Mouse (Mus musculus) MEL (cell line): ENCODE results near the gene Bcat2. TPM values are rescaled to one million over a fixed set of nuclear protein-coding genes. Genes with fewer than 3 reads are reported as not detected.

Experiments
- DNase-seq: peaks from one replicate; pipeline ENCODE4 v3.0.0; 2011; ENCODE audit warnings: low read depth, low spot score
- H3K27ac ChIP-seq: 2 replicates; pipeline ENCODE4 v1.5.1; 2012; ENCODE audit warnings: low read depth, mild to moderate bottlenecking, control low read depth, low read length, moderate library complexity; ENCODE audit not compliant: control insufficient read depth
- H3K27me3 ChIP-seq, 2 experiments: fragments of 150-350 bp in 1 of 2; sonication (generic) in 1 of 2; 2 replicates each; pipeline ENCODE4 v1.6.1; 2012; ENCODE audit warnings: low read length in 2 of 2, mild to moderate bottlenecking in 2 of 2, improper control_type of control experiment in 1 of 2, moderate library complexity in 1 of 2; ENCODE audit not compliant: insufficient read depth in 2 of 2, control insufficient read depth in 1 of 2
- H3K36me3 ChIP-seq, 2 experiments: 2 replicates each; pipeline ENCODE4 v1.6.1; 2012 to 2014; ENCODE audit warnings: low read length in 2 of 2, improper control_type of control experiment in 1 of 2, inconsistent platforms in 1 of 2, mild to moderate bottlenecking in 1 of 2; ENCODE audit not compliant: insufficient read depth in 2 of 2, control insufficient read depth in 1 of 2
- H3K4me1 ChIP-seq, 2 experiments: fragments of 150-350 bp in 1 of 2; sonication (generic) in 1 of 2; 2 replicates each; pipeline ENCODE4 v1.6.1; 2012; ENCODE audit warnings: low read length in 2 of 2, improper control_type of control experiment in 1 of 2, mild to moderate bottlenecking in 1 of 2; ENCODE audit not compliant: insufficient read depth in 2 of 2, control insufficient read depth in 1 of 2
- H3K4me3 ChIP-seq, 2 experiments: fragments of 150-350 bp in 1 of 2; sonication (generic) in 1 of 2; 2 replicates each; pipeline ENCODE4 v1.5.1; 2012; ENCODE audit warnings: low read depth in 2 of 2, low read length in 2 of 2, mild to moderate bottlenecking in 2 of 2, moderate library complexity in 2 of 2, control low read depth in 1 of 2, improper control_type of control experiment in 1 of 2; ENCODE audit not compliant: control insufficient read depth in 1 of 2, insufficient read depth in 1 of 2
- H3K79me2 ChIP-seq: 2 replicates; pipeline ENCODE4 v1.6.1; 2012; ENCODE audit warnings: mild to moderate bottlenecking, low read length, moderate library complexity; ENCODE audit not compliant: control insufficient read depth, poor library complexity, insufficient read depth
- H3K9ac ChIP-seq: 2 replicates; pipeline ENCODE4 v1.6.1; 2012; ENCODE audit warnings: low read depth, mild to moderate bottlenecking, control low read depth, low read length, moderate library complexity; ENCODE audit not compliant: control insufficient read depth, poor library complexity, severe bottlenecking
- H3K9me3 ChIP-seq: fragments of 150-350 bp; sonication (generic); replicated peaks from 2 replicates; pipeline ENCODE4 v1.6.1; 2012; ENCODE audit warnings: mild to moderate bottlenecking, low read length, improper control_type of control experiment, moderate library complexity; ENCODE audit not compliant: insufficient read depth
- BHLHE40 ChIP-seq: IDR thresholded peaks from 2 replicates; pipeline ENCODE4 v1.6.1; 2012; ENCODE audit warnings: low read depth, mild to moderate bottlenecking, inconsistent platforms, low read length, improper control_type of control experiment, borderline replicate concordance
- CHD1 ChIP-seq: IDR thresholded peaks from 2 replicates; pipeline ENCODE4 v1.6.1; 2012; ENCODE audit warnings: low read depth, mild to moderate bottlenecking, inconsistent platforms, low read length, improper control_type of control experiment
- CHD2 ChIP-seq: IDR thresholded peaks from 2 replicates; pipeline ENCODE4 v1.6.1; 2011; ENCODE audit warnings: low read length, improper control_type of control experiment
- E2F4 ChIP-seq: IDR thresholded peaks from 2 replicates; pipeline ENCODE4 v1.6.1; 2011; ENCODE audit warnings: low read depth, low read length, improper control_type of control experiment, borderline replicate concordance
- EP300 ChIP-seq, 2 experiments: IDR thresholded peaks; 2 replicates each; pipeline ENCODE4 v1.6.1; 2011; ENCODE audit warnings: improper control_type of control experiment in 2 of 2, low read length in 2 of 2, low read depth in 1 of 2, mild to moderate bottlenecking in 1 of 2
- ETS1 ChIP-seq: IDR thresholded peaks from 2 replicates; pipeline ENCODE4 v1.6.1; 2012; ENCODE audit warnings: low read depth, mild to moderate bottlenecking, inconsistent platforms, low read length, improper control_type of control experiment, moderate library complexity
- GATA1 ChIP-seq: IDR thresholded peaks from 2 replicates; pipeline ENCODE4 v1.6.1; 2011; ENCODE audit warnings: low read depth, low read length, improper control_type of control experiment
- HCFC1 ChIP-seq: IDR thresholded peaks from 2 replicates; pipeline ENCODE4 v1.6.1; 2012; ENCODE audit warnings: low read depth, mild to moderate bottlenecking, inconsistent platforms, low read length, improper control_type of control experiment, moderate library complexity
- JUND ChIP-seq: IDR thresholded peaks from 2 replicates; pipeline ENCODE4 v1.6.1; 2011; ENCODE audit warnings: low read depth, mild to moderate bottlenecking, improper control_type of control experiment, low read length
- KAT2A ChIP-seq: conservative IDR thresholded peaks from 2 replicates; pipeline ENCODE4 v1.6.1; 2012; ENCODE audit warnings: low read depth, low read length, improper control_type of control experiment, inconsistent platforms
- MAX ChIP-seq: IDR thresholded peaks from 2 replicates; pipeline ENCODE4 v1.6.1; 2011; ENCODE audit warnings: low read length, improper control_type of control experiment
- MEF2A ChIP-seq: IDR thresholded peaks from 2 replicates; pipeline ENCODE4 v1.6.1; 2014; ENCODE audit warnings: low read depth, mild to moderate bottlenecking, inconsistent platforms, low read length, improper control_type of control experiment; ENCODE audit not compliant: poor library complexity, insufficient replicate concordance, severe bottlenecking; ENCODE audit errors: extremely low read depth
- MXI1 ChIP-seq: IDR thresholded peaks from 2 replicates; pipeline ENCODE4 v1.6.1; 2011; ENCODE audit warnings: mild to moderate bottlenecking, low read depth, low read length, improper control_type of control experiment
- MYB ChIP-seq: IDR thresholded peaks from 2 replicates; pipeline ENCODE4 v1.6.1; 2011; ENCODE audit warnings: mild to moderate bottlenecking, low read depth, low read length, improper control_type of control experiment
- MYC ChIP-seq: IDR thresholded peaks from 2 replicates; pipeline ENCODE4 v1.6.1; 2011; ENCODE audit warnings: low read depth, mild to moderate bottlenecking, low read length, improper control_type of control experiment, moderate library complexity
- NELFE ChIP-seq: IDR thresholded peaks from 2 replicates; pipeline ENCODE4 v1.6.1; 2011; ENCODE audit warnings: low read depth, low read length, improper control_type of control experiment
- RCOR1 ChIP-seq: IDR thresholded peaks from 2 replicates; pipeline ENCODE4 v1.6.1; 2012; ENCODE audit warnings: low read depth, mild to moderate bottlenecking, inconsistent platforms, low read length, improper control_type of control experiment
- SMC3 ChIP-seq: IDR thresholded peaks from 2 replicates; pipeline ENCODE4 v1.6.1; 2011; ENCODE audit warnings: low read depth, low read length, improper control_type of control experiment
- TAL1 ChIP-seq: IDR thresholded peaks from 2 replicates; pipeline ENCODE4 v1.6.1; 2012; ENCODE audit warnings: mild to moderate bottlenecking, inconsistent platforms, low read length, moderate library complexity, mixed read lengths
- TBP ChIP-seq: IDR thresholded peaks from 2 replicates; pipeline ENCODE4 v1.8.0; 2011; ENCODE audit warnings: low read depth, low read length, improper control_type of control experiment
- TCF12 ChIP-seq: IDR thresholded peaks from 2 replicates; pipeline ENCODE4 v1.6.1; 2014; ENCODE audit warnings: low read depth, mild to moderate bottlenecking, inconsistent platforms, low read length, improper control_type of control experiment, moderate library complexity
- UBTF ChIP-seq: IDR thresholded peaks from 2 replicates; pipeline ENCODE4 v1.6.1; 2012; ENCODE audit warnings: low read depth, mild to moderate bottlenecking, inconsistent platforms, low read length, improper control_type of control experiment, moderate library complexity, borderline replicate concordance; ENCODE audit not compliant: insufficient read depth
- USF1 ChIP-seq: IDR thresholded peaks from 2 replicates; pipeline ENCODE4 v1.6.1; 2014; ENCODE audit warnings: low read depth, mild to moderate bottlenecking, inconsistent platforms, low read length, improper control_type of control experiment, moderate library complexity
- USF2 ChIP-seq, 2 experiments: IDR thresholded peaks; 2 replicates each; pipeline ENCODE4 v1.6.1; 2011 to 2012; ENCODE audit warnings: improper control_type of control experiment in 2 of 2, low read length in 2 of 2, borderline replicate concordance in 1 of 2, inconsistent platforms in 1 of 2, low read depth in 1 of 2, mild to moderate bottlenecking in 1 of 2; ENCODE audit not compliant: insufficient read depth in 1 of 2
- ZC3H11A ChIP-seq: IDR thresholded peaks from 2 replicates; pipeline ENCODE4 v1.6.1; 2012; ENCODE audit warnings: low read depth, mild to moderate bottlenecking, inconsistent platforms, low read length, improper control_type of control experiment
- ZKSCAN1 ChIP-seq: IDR thresholded peaks from 2 replicates; pipeline ENCODE4 v1.6.1; 2012; ENCODE audit warnings: low read depth, mild to moderate bottlenecking, inconsistent platforms, low read length, improper control_type of control experiment, moderate library complexity
- ZNF384 ChIP-seq: IDR thresholded peaks from 2 replicates; pipeline ENCODE4 v1.6.1; 2012; ENCODE audit warnings: low read depth, mild to moderate bottlenecking, inconsistent platforms, low read length, improper control_type of control experiment
- polyA plus RNA-seq, 2 experiments: library from polyadenylated mRNA; stranded (reverse) in 1 of 2; unstranded in 1 of 2; fragments of >175 nt in 1 of 2; fragments of >200 nt in 1 of 2; gene quantifications; 2 replicates each; pipeline versions ENCODE4 v1.2.1 to v1.2.4; 2012; ENCODE audit warnings: low replicate concordance in 2 of 2, low read depth in 1 of 2; ENCODE audit not compliant: insufficient read length in 2 of 2, insufficient read depth in 1 of 2, missing spikeins in 1 of 2
- total RNA-seq: library from RNA; depleted of rRNA; stranded (reverse); fragments of 300-350 nt; gene quantifications from 2 replicates; pipeline ENCODE4 v1.2.3, GENCODE M21; 2012

Gene Bcat2
- total and polyA plus RNA-seq, 3 experiments, result 49.4 to 140 TPM; not detected in 1

DNA sequence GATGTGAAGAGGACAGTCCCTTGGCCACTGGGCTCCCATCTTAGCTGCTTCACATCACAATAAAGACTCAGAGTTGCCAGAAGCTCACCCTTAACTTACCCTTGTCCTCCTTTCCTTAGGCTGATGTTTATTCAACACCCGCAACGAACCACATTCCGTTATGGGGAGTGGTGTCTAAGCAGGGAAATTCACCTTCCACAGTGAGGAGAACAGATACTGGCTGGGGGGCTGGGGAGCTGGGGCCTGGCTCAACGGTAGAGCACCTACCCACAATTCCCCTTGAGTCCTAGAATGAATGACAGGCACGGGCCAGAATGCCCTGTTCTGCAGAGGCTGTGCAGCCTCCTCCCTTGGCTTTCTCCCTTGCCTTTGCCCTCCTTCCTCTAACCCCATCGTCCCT lies 11.0 kb upstream of the Bcat2 start:
- no peak overlapping the region for H3K9ac ChIP-seq
- DNase-seq, result no peak
- no peaks in the 10 kb centered on the region for H3K27me3 ChIP-seq
- no peak overlapping the region for H3K27ac ChIP-seq
- no peak for TF ChIP-seq MEF2A
- no peak for TF ChIP-seq MYC
- no peak for TF ChIP-seq ZC3H11A
- TF ChIP-seq GATA1, result no peak
- no peak for TF ChIP-seq UBTF
- no peak for TF ChIP-seq CHD2
- no peak for TF ChIP-seq SMC3
- no peak for TF ChIP-seq ETS1
- TF ChIP-seq NELFE, result no peak
- TF ChIP-seq JUND, result no peak
- TF ChIP-seq ZKSCAN1, result no peak
- TF ChIP-seq TAL1, result no peak
- TF ChIP-seq TCF12, result no peak
- TF ChIP-seq CHD1, result no peak
- no peak for TF ChIP-seq EP300 (IDR thresholded peaks at IDR 0.05; ENCODE audit: low read depth in 1 of 2, low read length in 2 of 2)
- TF ChIP-seq USF2 (IDR thresholded peaks at IDR 0.05; ENCODE audit: borderline replicate concordance in 1 of 2, insufficient read depth in 1 of 2, low read depth in 1 of 2, low read length in 2 of 2), result no peak
- no peak for TF ChIP-seq MYB
- no peak for TF ChIP-seq KAT2A
- TF ChIP-seq HCFC1, result no peak
- no peaks in the 10 kb centered on the region for H3K9me3 ChIP-seq
- 0 out of 4 replicates have a peak, but pooled peaks cover 0 to 2% of the 10 kb centered on the region in 2 experiments for H3K36me3 ChIP-seq
- H3K79me2 ChIP-seq, result no peaks in the 10 kb centered on the region; the same call in 1 of the 2 replicates
- peaks cover 0 to 10% of the 10 kb centered on the region in 2 experiments; a peak in 2 of 4 replicates for H3K4me1 ChIP-seq
- H3K4me3 ChIP-seq, result no peak overlapping the region

DNA sequence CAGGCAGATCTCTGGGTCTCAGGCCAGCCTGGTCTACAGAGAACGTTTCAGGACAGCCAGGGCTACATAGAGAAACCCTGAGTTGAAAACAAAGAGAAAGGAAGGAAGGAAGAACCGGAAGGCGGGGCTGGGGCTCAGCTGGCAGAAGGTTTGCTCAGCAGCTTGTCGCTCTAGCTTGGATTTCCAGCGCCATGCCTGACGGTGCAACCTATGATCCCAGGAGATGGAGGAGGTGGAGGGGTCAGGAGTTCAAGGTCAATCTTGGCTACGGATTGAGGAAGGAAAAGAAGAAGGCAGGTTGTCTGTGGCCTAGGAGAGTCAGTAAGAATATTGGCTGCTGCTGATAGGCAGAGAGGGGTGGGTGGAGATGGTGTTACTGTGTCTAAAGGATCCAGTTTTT lies 9.7 kb upstream of the Bcat2 start:
- peak overlapping the region; percentile 53 to 60 for H3K4me3 ChIP-seq
- peaks cover 0 to 10% of the 10 kb centered on the region in 2 experiments; a peak in 2 of 4 replicates for H3K4me1 ChIP-seq
- H3K27ac ChIP-seq, result no peak overlapping the region; the same call in 1 of the 2 replicates
- H3K27me3 ChIP-seq, result no peaks in the 10 kb centered on the region
- H3K79me2 ChIP-seq, result no peaks in the 10 kb centered on the region; the same call in 1 of the 2 replicates
- 0 out of 4 replicates have a peak, but pooled peaks cover 0 to 2% of the 10 kb centered on the region in 2 experiments for H3K36me3 ChIP-seq
- no peak for TF ChIP-seq E2F4
- no peak for TF ChIP-seq USF1
- no peak for TF ChIP-seq BHLHE40
- TF ChIP-seq TBP, result no peak
- TF ChIP-seq MAX, result 0 out of 2 replicates have a peak, but pooled peaks have one; percentile 18
- TF ChIP-seq SMC3, result no peak
- TF ChIP-seq ETS1, result peak; percentile 42
- no peak for TF ChIP-seq CHD2
- TF ChIP-seq MYB, result no peak
- TF ChIP-seq MXI1, result no peak
- no peak for TF ChIP-seq TAL1
- no peak for TF ChIP-seq USF2 (IDR thresholded peaks at IDR 0.05; ENCODE audit: borderline replicate concordance in 1 of 2, insufficient read depth in 1 of 2, low read depth in 1 of 2, low read length in 2 of 2)
- TF ChIP-seq ZC3H11A, result no peak
- TF ChIP-seq TCF12, result no peak
- TF ChIP-seq CHD1, result 0 out of 2 replicates have a peak, but pooled peaks have one; percentile 25
- TF ChIP-seq EP300 (IDR thresholded peaks at IDR 0.05; ENCODE audit: low read depth in 1 of 2, low read length in 2 of 2), result 0 out of 4 replicates have a peak, but pooled peaks of 1 of the 2 experiments have one; percentile 4
- TF ChIP-seq GATA1, result no peak
- no peak for TF ChIP-seq RCOR1
- no peak for TF ChIP-seq ZNF384
- H3K9ac ChIP-seq, result peak overlapping the region; percentile 72
- peak; percentile 53 for DNase-seq
- H3K9me3 ChIP-seq, result no peaks in the 10 kb centered on the region
